Mouse (Mus musculus) inflammation-experienced regulatory T-cells, adult 6 months (primary cell): Measurements from ENCODE around the gene Igsf8. TPM values are rescaled to one million over a fixed set of nuclear protein-coding genes. Genes with fewer than 3 reads are reported as not detected.

Source experiments
- ATAC-seq: one replicate; pipeline ENCODE4 v1.8.0; 2017
- polyA plus RNA-seq, 3 experiments: library from polyadenylated mRNA; unstranded; fragments of 100-300 nt; shearing (Covaris generic); gene quantifications; one replicate each; pipeline ENCODE4 v1.2.1; 2017

Gene Igsf8
- polyA plus RNA-seq, 3 experiments from 2014 or later, result 3.8 to 5.4 (median 5.2) TPM

- no peak for ATAC-seq
These were observed 43.7 kb downstream of the Igsf8 start for GRCm38 (mm10) chr1:172305153-172305552.

DNA sequence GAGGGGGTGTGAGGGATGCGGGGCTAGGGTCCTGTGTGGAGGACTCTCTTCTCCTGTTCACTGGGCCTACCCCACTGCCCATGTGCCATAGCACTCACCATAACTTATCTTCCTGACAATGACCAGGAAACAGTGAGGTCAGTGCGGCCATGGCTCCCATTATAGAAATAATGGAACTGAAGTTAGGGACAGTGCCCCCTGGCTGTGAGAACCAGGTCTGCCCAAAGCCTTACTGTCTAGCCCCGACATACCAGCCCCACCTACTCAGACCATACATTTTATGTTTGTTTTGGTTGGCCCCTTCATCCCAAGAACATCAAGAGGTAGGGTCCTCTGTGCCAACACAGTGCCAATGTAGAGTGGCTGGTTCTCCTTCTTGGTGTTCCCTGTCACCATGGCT, 44.2 kb downstream of the Igsf8 start:
- ATAC-seq, result no peak

DNA sequence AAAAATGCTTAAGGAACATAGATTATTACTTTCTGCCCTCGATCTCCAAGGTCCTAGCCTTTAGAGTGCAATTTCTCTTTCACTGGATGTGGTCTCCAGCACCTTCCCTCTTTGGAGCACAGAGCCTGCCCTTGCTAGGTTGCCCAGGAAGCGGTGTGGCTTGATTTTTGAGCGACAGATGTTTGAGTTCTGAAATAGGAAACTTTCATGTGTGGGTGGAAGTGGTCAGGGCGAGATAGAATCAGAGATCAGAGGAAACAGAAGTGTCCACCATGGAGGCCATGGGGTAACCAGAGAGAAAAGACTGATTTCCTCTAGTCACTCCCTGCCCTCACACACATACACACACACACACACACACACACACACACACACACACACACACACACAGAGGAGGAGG, 44.8 kb downstream of the Igsf8 start:
- peak; percentile 14 for ATAC-seq

- no peak for ATAC-seq
These were observed 45.4 kb downstream of the Igsf8 start for GRCm38 (mm10) chr1:172306885-172307284.

- no peak for ATAC-seq
These were observed 46.5 kb downstream of the Igsf8 start for GRCm38 (mm10) chr1:172307936-172308335.

- no peak for ATAC-seq
These were observed 47.0 kb downstream of the Igsf8 start for GRCm38 (mm10) chr1:172308409-172308808.

- peak; percentile 53 for ATAC-seq
These were observed 48.4 kb downstream of the Igsf8 start for GRCm38 (mm10) chr1:172309699-172310398.

- ATAC-seq, result peak; percentile 42
These were observed 49.9 kb downstream of the Igsf8 start for GRCm38 (mm10) chr1:172311248-172311906.

- ATAC-seq, result peak; percentile 36
These were observed 50.7 kb downstream of the Igsf8 start for GRCm38 (mm10) chr1:172311921-172312767.

- no peak for ATAC-seq
These were observed 51.5 kb downstream of the Igsf8 start for GRCm38 (mm10) chr1:172312768-172313561.

GRCm38 (mm10) chr1:172313613-172314411, 52.4 kb downstream of the Igsf8 start:
- ATAC-seq, result no peak

DNA sequence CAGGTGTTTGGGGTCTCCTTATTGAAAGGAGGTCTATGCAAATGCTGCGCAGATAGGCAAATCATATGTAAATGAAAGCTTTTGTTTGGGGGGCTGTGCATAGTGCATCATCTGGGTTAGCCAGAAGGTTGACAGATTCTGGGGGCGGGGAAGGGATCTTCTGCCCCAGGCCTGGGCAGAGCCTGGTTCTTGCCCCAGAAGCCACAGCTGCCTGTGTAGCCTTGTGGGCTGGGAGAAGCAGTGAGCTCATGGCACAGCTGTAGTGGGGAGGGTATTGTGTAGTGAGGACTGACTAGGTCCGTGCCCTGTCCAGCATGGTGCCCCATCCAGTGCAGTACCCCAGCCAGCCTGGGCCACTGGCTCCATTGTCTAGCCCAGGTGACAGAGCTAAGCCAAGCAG, 53.5 kb downstream of the Igsf8 start:
- ATAC-seq, result no peak

GRCm38 (mm10) chr1:172317431-172317830, 56.0 kb downstream of the Igsf8 start:
- ATAC-seq, result no peak

DNA sequence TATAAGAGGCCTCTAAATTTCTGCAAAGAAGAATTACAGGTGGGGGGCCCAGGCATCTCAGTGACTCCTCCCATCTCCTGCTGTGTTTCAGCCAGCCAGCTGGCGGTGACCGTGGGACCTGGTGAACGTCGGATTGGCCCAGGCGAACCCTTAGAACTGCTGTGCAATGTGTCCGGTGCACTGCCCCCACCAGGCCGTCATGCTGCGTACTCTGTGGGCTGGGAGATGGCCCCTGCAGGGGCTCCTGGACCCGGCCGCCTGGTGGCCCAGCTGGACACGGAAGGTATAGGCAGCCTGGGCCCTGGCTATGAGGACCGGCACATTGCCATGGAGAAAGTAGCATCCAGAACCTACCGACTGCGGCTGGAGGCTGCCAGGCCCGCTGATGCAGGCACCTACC, 56.5 kb downstream of the Igsf8 start:
- no peak for ATAC-seq

DNA sequence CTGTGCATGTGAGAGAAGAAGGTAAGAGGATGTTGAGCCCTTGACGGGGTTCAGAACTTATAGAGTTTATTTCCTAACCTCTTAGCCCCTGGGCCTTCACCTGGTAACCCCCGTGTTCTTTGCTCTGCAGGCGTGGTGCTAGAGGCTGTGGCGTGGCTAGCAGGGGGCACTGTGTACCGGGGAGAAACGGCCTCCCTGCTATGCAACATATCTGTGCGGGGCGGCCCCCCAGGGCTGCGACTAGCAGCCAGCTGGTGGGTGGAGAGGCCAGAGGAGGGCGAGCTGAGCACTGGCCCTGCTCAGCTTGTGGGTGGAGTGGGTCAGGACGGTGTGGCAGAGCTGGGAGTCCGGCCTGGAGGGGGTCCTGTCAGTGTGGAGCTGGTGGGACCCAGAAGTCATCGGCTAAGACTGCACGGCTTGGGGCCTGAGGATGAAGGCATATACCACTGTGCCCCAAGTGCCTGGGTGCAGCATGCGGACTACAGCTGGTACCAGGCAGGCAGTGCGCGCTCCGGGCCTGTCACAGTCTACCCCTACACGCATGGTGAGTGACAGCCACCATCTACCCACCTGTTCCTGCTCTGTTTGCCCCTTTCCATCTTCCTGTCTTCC, 57.1 kb downstream of the Igsf8 start:
- no peak for ATAC-seq

- ATAC-seq, result no peak
These were observed 57.9 kb downstream of the Igsf8 start for GRCm38 (mm10) chr1:172319346-172319745.

DNA sequence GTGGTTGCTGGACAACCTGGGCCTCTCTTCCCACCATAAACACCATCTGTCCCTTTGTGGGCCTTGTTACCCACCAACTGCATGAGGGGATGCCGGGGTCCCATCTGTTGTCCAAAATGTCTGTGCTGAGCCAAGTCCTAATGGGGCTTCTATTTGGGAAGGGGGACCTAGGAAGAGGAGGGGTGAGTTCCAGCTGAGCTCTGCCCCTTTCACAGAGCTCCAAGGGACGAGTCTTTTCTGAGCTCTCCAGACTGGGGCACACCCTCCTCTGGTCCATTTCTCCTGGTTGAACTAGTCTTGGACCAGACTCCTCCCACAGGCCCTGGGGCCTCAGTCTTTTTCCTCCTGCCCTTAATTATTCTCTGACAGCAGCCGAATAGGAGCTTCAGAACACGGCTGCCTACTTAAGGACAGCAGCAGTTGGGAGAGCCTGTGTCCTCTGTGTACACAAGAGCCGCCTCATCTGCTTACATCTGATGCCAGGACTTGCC, 58.5 kb downstream of the Igsf8 start:
- ATAC-seq, result no peak

DNA sequence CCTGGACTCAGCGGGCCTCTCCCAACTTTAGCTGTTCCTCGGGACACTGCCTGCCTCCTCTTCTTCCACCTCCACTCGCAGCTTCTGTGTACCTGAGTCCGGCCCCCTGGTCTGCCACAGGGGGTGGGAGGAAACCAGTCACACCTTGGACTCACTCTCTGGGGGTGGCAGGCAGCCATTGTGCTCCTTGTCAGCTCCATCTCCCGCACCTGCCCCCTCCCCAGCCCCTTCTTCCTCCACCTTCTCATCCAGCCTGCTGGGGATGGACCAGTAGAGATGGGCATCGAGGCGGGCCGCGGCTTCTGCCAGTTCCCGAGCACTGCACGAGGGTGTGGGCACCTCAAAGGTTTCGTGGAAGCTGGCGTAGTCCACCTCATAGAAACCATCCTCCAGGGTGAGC, 61.3 kb downstream of the Igsf8 start:
- no peak for ATAC-seq

- ATAC-seq, result no peak
These were observed 61.9 kb downstream of the Igsf8 start for GRCm38 (mm10) chr1:172323298-172323697.

- no peak for ATAC-seq
These were observed 62.4 kb downstream of the Igsf8 start for GRCm38 (mm10) chr1:172323801-172324359.

- peak; percentile 75 for ATAC-seq
These were observed 63.3 kb downstream of the Igsf8 start for GRCm38 (mm10) chr1:172324725-172325124.
